Mouse (Mus musculus): ENCODE measurements around the gene Ccnjl. TPM values are rescaled to one million over a fixed set of nuclear protein-coding genes. Genes with fewer than 3 reads are reported as not detected.

The Ccnjl gene
- polyA plus RNA-seq, 1 experiment: 0.14 TPM

DNA sequence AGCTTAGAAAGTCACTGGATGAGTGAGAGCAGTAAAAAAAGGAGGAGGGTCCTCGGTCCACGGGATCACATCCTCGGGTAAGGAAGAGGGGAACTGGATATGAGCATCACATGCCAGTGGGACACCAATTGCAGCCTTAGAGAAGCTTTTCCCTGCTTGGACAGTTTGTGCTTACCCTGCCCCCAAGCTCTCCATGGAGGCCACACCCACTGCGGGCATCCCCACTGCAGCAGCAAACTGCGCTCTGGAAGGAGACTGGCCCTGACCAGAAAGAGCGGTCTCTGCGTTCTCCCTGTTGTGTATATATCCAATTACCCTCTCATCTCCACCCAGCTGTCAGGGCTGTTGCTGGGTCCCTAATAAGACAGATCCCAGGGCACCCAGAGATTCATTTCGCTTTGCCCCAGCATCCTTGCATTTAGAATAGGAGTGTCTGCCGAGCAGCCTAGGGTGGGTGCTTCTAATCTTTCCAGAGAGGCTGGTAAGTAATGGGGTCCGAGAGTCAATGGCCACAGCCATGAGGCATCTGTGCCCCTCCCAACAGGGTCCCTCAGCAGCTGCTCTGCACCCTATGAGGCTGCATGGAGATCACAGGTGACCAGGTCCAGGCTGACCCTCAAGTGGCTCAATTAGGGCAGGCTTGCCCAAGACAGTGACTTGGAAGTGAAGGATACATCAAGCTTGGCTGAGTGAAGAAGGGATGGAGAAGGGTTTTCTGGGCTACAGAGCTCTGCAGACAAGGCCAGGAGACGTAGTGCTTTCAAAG lies 49.3 kb downstream of the Ccnjl start:
- H3K79me2 ChIP-seq (ENCODE audit: control insufficient read depth, insufficient read depth): no peaks in the 10 kb centered on the region
- no peak for TF ChIP-seq TCF12 (IDR thresholded peaks at IDR 0.05; ENCODE audit: insufficient read depth, poor library complexity, severe bottlenecking)
- no peak for TF ChIP-seq POLR2A (IDR thresholded peaks at IDR 0.05; ENCODE audit: insufficient read length, low read depth)
- no peak for TF ChIP-seq POLR2AphosphoS2 (IDR thresholded peaks at IDR 0.05; ENCODE audit: insufficient read length, low read depth)
- TF ChIP-seq USF1 (IDR thresholded peaks at IDR 0.05; ENCODE audit: low read depth): no peak
- TF ChIP-seq TCF3 (IDR thresholded peaks at IDR 0.05; ENCODE audit: insufficient read length, low read depth): no peak
- TF ChIP-seq MAX (IDR thresholded peaks at IDR 0.05; ENCODE audit: low read depth): no peak
- TF ChIP-seq CEBPB (IDR thresholded peaks at IDR 0.05; ENCODE audit: insufficient read depth, poor library complexity, severe bottlenecking): no peak
- TF ChIP-seq SRF (IDR thresholded peaks at IDR 0.05; ENCODE audit: control insufficient read depth, insufficient read length, low read depth): no peak
- TF ChIP-seq E2F4 (IDR thresholded peaks at IDR 0.05; ENCODE audit: insufficient read depth): no peak
- TF ChIP-seq MYOG (IDR thresholded peaks at IDR 0.05; ENCODE audit: control insufficient read depth in 1 of 3, insufficient read depth in 1 of 3, insufficient read length in 2 of 3, low read depth in 2 of 3): no peak
- TF ChIP-seq REST (IDR thresholded peaks at IDR 0.05; ENCODE audit: insufficient read depth, insufficient read length): no peak
- no peak for TF ChIP-seq MYOD1 (IDR thresholded peaks at IDR 0.05; ENCODE audit: control insufficient read depth in 1 of 3, insufficient read length in 2 of 3, low read depth in 2 of 3)
- no peak overlapping the region for H3ac ChIP-seq (ENCODE audit: control insufficient read depth, insufficient read length)
- no peak overlapping the region for H3K4me2 ChIP-seq (ENCODE audit: low read depth)
- H3K36me3 ChIP-seq (ENCODE audit: control insufficient read depth, insufficient read depth): no peaks in the 10 kb centered on the region
- no peak overlapping the region for H3K4me3 ChIP-seq
- H3K27me3 ChIP-seq (ENCODE audit: control insufficient read depth, insufficient read depth, insufficient read length): peaks cover 9% of the 10 kb centered on the region

DNA sequence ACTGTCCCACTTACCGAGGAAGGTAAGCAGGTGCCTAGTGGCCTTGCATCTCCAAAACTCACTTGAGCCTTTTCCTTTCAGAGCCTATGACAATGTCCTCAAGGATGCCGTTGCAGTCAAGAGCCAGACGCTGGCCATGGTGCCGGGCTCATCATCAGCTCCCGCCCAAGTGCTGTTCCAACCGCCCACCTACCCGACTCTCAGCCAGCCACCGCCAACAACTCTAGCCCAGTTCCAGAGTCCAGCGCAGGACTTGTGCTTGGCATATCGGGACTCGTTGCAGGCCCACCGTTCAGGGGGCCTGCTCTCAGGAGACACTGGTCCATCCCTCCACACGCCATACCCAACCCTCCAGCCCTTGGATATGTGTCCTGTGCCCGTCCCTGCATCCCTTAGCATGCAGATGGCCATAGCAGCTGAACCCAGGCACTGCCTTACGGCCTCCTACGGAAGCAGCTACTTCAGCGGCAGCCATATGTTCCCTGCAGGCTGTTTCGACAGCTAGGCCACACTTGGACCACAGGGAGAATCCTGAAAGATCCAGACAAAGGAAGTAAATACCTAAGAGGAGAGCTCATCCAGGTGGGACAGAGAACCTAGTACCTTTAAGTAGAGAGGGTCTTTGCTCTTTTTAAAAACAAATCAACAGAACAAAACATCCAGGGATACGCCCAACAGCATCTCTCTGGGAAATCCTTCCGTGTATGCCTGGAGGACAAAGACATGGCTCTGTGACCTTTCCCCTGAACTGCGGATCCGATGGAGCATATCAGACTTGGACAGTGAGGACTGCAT lies 56.8 kb downstream of the Ccnjl start:
- Histone ChIP-seq H3ac (ENCODE audit: control insufficient read depth, insufficient read length) (no peak overlapping the region), H3K36me3 (ENCODE audit: control insufficient read depth, insufficient read depth) (no peaks in the 10 kb centered on the region), H3K4me3 (no peak overlapping the region), H3K79me2 (ENCODE audit: control insufficient read depth, insufficient read depth) (no peaks in the 10 kb centered on the region), H3K4me2 (ENCODE audit: low read depth) (no peak overlapping the region), H3K27me3 (ENCODE audit: control insufficient read depth, insufficient read depth, insufficient read length) (no peaks in the 10 kb centered on the region)
- no peak for TF ChIP-seq POLR2A (IDR thresholded peaks at IDR 0.05; ENCODE audit: insufficient read length, low read depth)
- no peak for TF ChIP-seq USF1 (IDR thresholded peaks at IDR 0.05; ENCODE audit: low read depth)
- no peak for TF ChIP-seq SRF (IDR thresholded peaks at IDR 0.05; ENCODE audit: control insufficient read depth, insufficient read length, low read depth)
- TF ChIP-seq POLR2AphosphoS2 (IDR thresholded peaks at IDR 0.05; ENCODE audit: insufficient read length, low read depth): no peak
- no peak for TF ChIP-seq MYOD1 (IDR thresholded peaks at IDR 0.05; ENCODE audit: control insufficient read depth in 1 of 3, insufficient read length in 2 of 3, low read depth in 2 of 3)
- no peak for TF ChIP-seq REST (IDR thresholded peaks at IDR 0.05; ENCODE audit: insufficient read depth, insufficient read length)
- no peak for TF ChIP-seq TCF12 (IDR thresholded peaks at IDR 0.05; ENCODE audit: insufficient read depth, poor library complexity, severe bottlenecking)
- TF ChIP-seq E2F4 (IDR thresholded peaks at IDR 0.05; ENCODE audit: insufficient read depth): no peak
- TF ChIP-seq MYOG (IDR thresholded peaks at IDR 0.05; ENCODE audit: control insufficient read depth in 1 of 3, insufficient read depth in 1 of 3, insufficient read length in 2 of 3, low read depth in 2 of 3): no peak
- no peak for TF ChIP-seq CEBPB (IDR thresholded peaks at IDR 0.05; ENCODE audit: insufficient read depth, poor library complexity, severe bottlenecking)

DNA sequence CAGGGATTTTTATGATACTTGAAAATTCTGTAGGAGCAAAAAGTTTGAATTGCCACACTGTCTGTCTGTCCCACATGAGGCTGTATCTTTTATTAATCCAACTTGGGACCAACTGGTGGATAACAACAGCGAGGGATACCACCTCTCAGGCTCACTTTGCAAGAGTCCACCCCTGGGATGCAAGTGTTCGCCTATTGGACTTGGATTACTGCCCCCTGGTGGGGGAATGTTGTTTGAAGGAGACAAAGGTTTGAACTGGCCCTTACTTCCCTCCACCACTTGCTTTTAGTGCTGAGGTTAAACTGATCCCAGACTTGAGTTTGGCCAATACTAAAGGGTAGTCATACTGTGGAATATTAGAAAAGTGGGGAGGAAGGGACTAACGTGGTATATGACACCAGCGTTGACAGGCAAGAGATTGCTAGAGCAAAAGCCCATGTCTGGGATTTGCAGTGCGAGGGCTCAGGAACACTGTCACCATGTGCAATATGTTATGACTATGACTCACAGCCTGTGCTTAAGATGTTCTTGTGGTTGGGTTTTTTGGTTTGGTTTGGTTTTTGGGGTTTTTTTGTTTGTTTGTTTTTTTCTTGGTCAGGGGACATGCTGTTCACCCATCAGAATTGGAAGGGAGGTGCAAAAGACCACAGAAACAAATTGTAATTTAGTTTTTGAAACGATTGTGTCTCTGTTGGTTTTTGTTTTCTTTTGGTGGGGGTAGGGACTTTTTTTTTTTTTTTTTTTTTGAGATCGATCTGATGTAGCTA lies 57.9 kb downstream of the Ccnjl start, which contains the start of gene 4933415A04Rik:
Gene 4933415A04Rik (plus strand): TSS at position 717 of the 767 bp plus-strand sequence.
- TF ChIP-seq POLR2AphosphoS2 (IDR thresholded peaks at IDR 0.05; ENCODE audit: insufficient read length, low read depth): no peak
- Histone ChIP-seq H3K4me2 (ENCODE audit: low read depth) (no peak within 1 kb of the TSS), H3K4me3 (no peak within 1 kb of the TSS), H3ac (ENCODE audit: control insufficient read depth, insufficient read length) (no peak within 1 kb of the TSS), H3K36me3 (ENCODE audit: control insufficient read depth, insufficient read depth) (no peaks in the 10 kb centered on the region), H3K27me3 (ENCODE audit: control insufficient read depth, insufficient read depth, insufficient read length) (no peaks in the 10 kb centered on the region), H3K79me2 (ENCODE audit: control insufficient read depth, insufficient read depth) (no peaks in the 10 kb centered on the region)

DNA sequence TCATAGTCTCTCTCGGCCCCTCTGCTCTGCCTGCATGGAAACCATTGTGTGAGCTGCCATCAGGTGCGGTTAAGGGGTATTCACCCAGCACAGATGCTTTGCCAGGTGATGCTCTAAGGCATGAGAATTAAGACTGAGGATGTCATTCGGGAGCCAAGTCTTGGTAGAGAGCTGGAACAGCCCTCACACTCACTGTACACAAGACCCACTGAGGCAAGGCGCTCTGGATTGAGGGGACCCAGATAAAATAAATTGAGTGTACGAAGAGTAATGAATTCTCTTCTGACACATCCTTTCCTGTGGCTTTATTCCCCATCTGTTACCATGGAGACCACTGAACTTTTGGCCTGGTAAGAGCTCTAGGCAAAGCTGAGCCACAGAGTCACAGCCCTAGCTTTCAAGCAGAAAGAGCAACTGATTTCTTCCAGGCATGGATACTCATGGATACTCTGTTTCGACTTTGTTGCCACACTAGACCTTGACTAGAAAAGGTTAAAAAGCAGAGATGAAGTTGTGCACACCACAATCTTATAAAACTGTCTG lies 61.0 kb downstream of the Ccnjl start:
- H3K27me3 ChIP-seq (ENCODE audit: control insufficient read depth, insufficient read depth, insufficient read length): no peaks in the 10 kb centered on the region
- no peaks in the 10 kb centered on the region for H3K36me3 ChIP-seq (ENCODE audit: control insufficient read depth, insufficient read depth)
- H3K4me2 ChIP-seq (ENCODE audit: low read depth): no peak overlapping the region
- H3ac ChIP-seq (ENCODE audit: control insufficient read depth, insufficient read length): no peak overlapping the region
- no peak for TF ChIP-seq E2F4 (IDR thresholded peaks at IDR 0.05; ENCODE audit: insufficient read depth)
- no peak for TF ChIP-seq USF1 (IDR thresholded peaks at IDR 0.05; ENCODE audit: low read depth)
- TF ChIP-seq MYOG (IDR thresholded peaks at IDR 0.05; ENCODE audit: control insufficient read depth in 1 of 3, insufficient read depth in 1 of 3, insufficient read length in 2 of 3, low read depth in 2 of 3): no peak
- TF ChIP-seq POLR2A (IDR thresholded peaks at IDR 0.05; ENCODE audit: insufficient read length, low read depth): no peak
- no peak for TF ChIP-seq SRF (IDR thresholded peaks at IDR 0.05; ENCODE audit: control insufficient read depth, insufficient read length, low read depth)
- TF ChIP-seq TCF12 (IDR thresholded peaks at IDR 0.05; ENCODE audit: insufficient read depth, poor library complexity, severe bottlenecking): no peak
- TF ChIP-seq CEBPB (IDR thresholded peaks at IDR 0.05; ENCODE audit: insufficient read depth, poor library complexity, severe bottlenecking): no peak
- TF ChIP-seq MYOD1 (IDR thresholded peaks at IDR 0.05; ENCODE audit: control insufficient read depth in 1 of 3, insufficient read length in 2 of 3, low read depth in 2 of 3): no peak
- TF ChIP-seq POLR2AphosphoS2 (IDR thresholded peaks at IDR 0.05; ENCODE audit: insufficient read length, low read depth): no peak
- no peak for TF ChIP-seq TCF3 (IDR thresholded peaks at IDR 0.05; ENCODE audit: insufficient read length, low read depth)
- no peak for TF ChIP-seq REST (IDR thresholded peaks at IDR 0.05; ENCODE audit: insufficient read depth, insufficient read length)
- no peak for TF ChIP-seq MAX (IDR thresholded peaks at IDR 0.05; ENCODE audit: low read depth)
- no peak overlapping the region for H3K4me3 ChIP-seq
- no peaks in the 10 kb centered on the region for H3K79me2 ChIP-seq (ENCODE audit: control insufficient read depth, insufficient read depth)

Measured in myocyte (in vitro differentiated cells).